Comparison of ENCODE assay signal across 11 mouse cellular contexts in the genomic region with DNA sequence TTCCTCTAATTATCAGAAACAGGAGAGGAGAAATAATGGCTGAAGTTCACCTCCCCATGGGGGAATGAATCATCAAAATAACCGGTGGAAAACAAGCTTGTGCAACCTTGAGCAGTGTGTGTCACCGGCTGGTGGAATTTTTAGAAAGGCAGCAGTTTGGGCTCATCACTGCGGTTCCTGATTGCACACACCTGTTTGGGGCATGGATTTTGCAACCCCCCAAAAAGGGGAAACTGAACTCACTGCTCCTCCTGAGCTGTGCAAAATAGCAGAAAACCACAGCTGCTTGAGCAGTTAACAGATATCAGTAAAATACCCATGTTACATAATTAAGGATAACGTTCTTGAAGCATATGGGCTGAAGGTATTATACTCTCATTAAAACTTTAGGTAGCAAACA.
A peak's percentile ranks its signal among the peaks of the same experiment; 100 is the strongest.
DNase-seq lines count a peak whose midpoint lies in the region; ATAC-seq and TF ChIP-seq lines count a peak whose summit lies in the region.
"Had no signal": no experiment of that assay in that cellular context is flagged by ENCODE, and none has a peak within 500 bp of the region (broad histone marks: within the 10 kb centered on the region; RNA-seq: fewer than 3 reads in every experiment).

No protein-coding gene starts in this region.

- H3K9ac ChIP-seq in MEL (ENCODE audit: control insufficient read depth, low read depth, low read length, poor library complexity, severe bottlenecking) = no peak overlapping the region
- H3K9ac ChIP-seq in liver, embryonic 15.5 days = no peak overlapping the region
- H3K9ac ChIP-seq: kidney, embryonic 15.5 days; midbrain, embryonic 15.5 days had no signal

- H3K27ac ChIP-seq in MEL (ENCODE audit: control insufficient read depth, low read depth, low read length) = peak overlapping the region; percentile 65
- H3K27ac ChIP-seq in liver, embryonic 15.5 days (replicated peaks) = no peak overlapping the region
- H3K27ac ChIP-seq: kidney, embryonic 15.5 days; midbrain, embryonic 15.5 days had no signal

- peak; percentile 0; the same call in 1 of the 2 replicates for TF ChIP-seq RAD21 in MEL (IDR thresholded peaks at IDR 0.05; ENCODE audit: low read depth, low read length)

- DNase-seq in MEL (ENCODE audit: low read depth, low spot score) = peak; percentile 91
- DNase-seq in adrenal gland, adult 8-10 months = peak; percentile 45
- DNase-seq in retina, embryonic 14.5 days (ENCODE audit: low spot score) = no peak
- DNase-seq in testis, postnatal 14 days (ENCODE audit: low spot score) = no peak
- DNase-seq: left cerebral cortex, postnatal 4 days; right cerebral cortex, adult 18-20 months had no signal

- H3K4me3 ChIP-seq in MEL (ENCODE audit: control insufficient read depth in 1 of 2, insufficient read depth in 1 of 2, low read depth in 2 of 2, low read length in 2 of 2) = peak overlapping the region in 1 of 2 experiments; percentile 7; a peak in 1 of 4 replicates
- H3K4me3 ChIP-seq in liver, embryonic 15.5 days (replicated peaks) = no peak overlapping the region
- H3K4me3 ChIP-seq: kidney, embryonic 15.5 days; midbrain, embryonic 15.5 days had no signal

- peak; percentile 51 for ATAC-seq in liver, embryonic 15.5 days (ENCODE audit: insufficient read depth)
- ATAC-seq in neutrophil, adult 5-6 weeks (ENCODE audit: extremely low read depth, insufficient number of reproducible peaks, low FRiP score, poor library complexity, severe bottlenecking) = peak; percentile 94
- no peak for ATAC-seq in erythroid progenitor cell, adult 5-6 weeks (replicated peaks; ENCODE audit: low FRiP score, poor library complexity, severe bottlenecking)
- ATAC-seq: midbrain, embryonic 15.5 days had no signal

- no peaks in the 10 kb centered on the region for H3K27me3 ChIP-seq in MEL (ENCODE audit: control insufficient read depth in 1 of 2, insufficient read depth in 2 of 2, low read length in 2 of 2)
- H3K27me3 ChIP-seq in liver, embryonic 15.5 days = no peaks in the 10 kb centered on the region
- H3K27me3 ChIP-seq: kidney, embryonic 15.5 days; midbrain, embryonic 15.5 days had no signal

- no peaks in the 10 kb centered on the region for H3K79me2 ChIP-seq in MEL (ENCODE audit: control insufficient read depth, insufficient read depth, low read length, poor library complexity)

- peaks cover 0 to 22% of the 10 kb centered on the region in 2 experiments; a peak in 2 of 4 replicates for H3K36me3 ChIP-seq in MEL (ENCODE audit: control insufficient read depth in 1 of 2, insufficient read depth in 2 of 2, low read length in 2 of 2)
- H3K36me3 ChIP-seq in liver, embryonic 15.5 days (replicated peaks) = no peaks in the 10 kb centered on the region
- H3K36me3 ChIP-seq: kidney, embryonic 15.5 days; midbrain, embryonic 15.5 days had no signal

- TF ChIP-seq POLR2A in MEL (IDR thresholded peaks at IDR 0.05; ENCODE audit: control insufficient read depth in 1 of 2, insufficient read depth in 1 of 2, low read depth in 1 of 2, low read length in 2 of 2, poor library complexity in 1 of 2) = no peak

- no peaks in the 10 kb centered on the region for H3K9me3 ChIP-seq in MEL (replicated peaks; ENCODE audit: insufficient read depth, low read length)
- H3K9me3 ChIP-seq in liver, embryonic 15.5 days (replicated peaks) = no peaks in the 10 kb centered on the region
- H3K9me3 ChIP-seq: kidney, embryonic 15.5 days; midbrain, embryonic 15.5 days had no signal

- TF ChIP-seq EP300 in MEL (IDR thresholded peaks at IDR 0.05; ENCODE audit: low read depth in 1 of 2, low read length in 2 of 2) = peak; percentile 96 to 97

- peaks cover 11 to 14% of the 10 kb centered on the region in 2 experiments for H3K4me1 ChIP-seq in MEL (ENCODE audit: control insufficient read depth in 1 of 2, insufficient read depth in 2 of 2, low read length in 2 of 2)
- no peaks in the 10 kb centered on the region for H3K4me1 ChIP-seq in liver, embryonic 15.5 days (replicated peaks)
- H3K4me1 ChIP-seq: kidney, embryonic 15.5 days; midbrain, embryonic 15.5 days had no signal

- no peak overlapping the region for H3K4me2 ChIP-seq in liver, embryonic 15.5 days
- H3K4me2 ChIP-seq: kidney, embryonic 15.5 days; midbrain, embryonic 15.5 days had no signal

- TF ChIP-seq CTCF in MEL (IDR thresholded peaks at IDR 0.05 in 2 of 3, conservative IDR thresholded peaks at IDR 0.05 in 1 of 3; ENCODE audit: control insufficient read depth in 1 of 3, insufficient read depth in 1 of 3, low read depth in 2 of 3, low read length in 3 of 3, poor library complexity in 1 of 3, severe bottlenecking in 1 of 3) = no peak

- WGBS in liver, embryonic 15.5 days (ENCODE audit: insufficient replicate concordance) = 14% methylated on average over 4 of the region's 4 CpGs

TF ChIP-seq in MEL, 35 proteins besides CTCF, POLR2A, EP300 and RAD21:
- TF ChIP-seq SIN3A (IDR thresholded peaks at IDR 0.05; ENCODE audit: low read length) (peak; percentile 74), USF2 (IDR thresholded peaks at IDR 0.05; ENCODE audit: borderline replicate concordance in 1 of 2, insufficient read depth in 1 of 2, low read depth in 1 of 2, low read length in 2 of 2) (no peak), JUND (IDR thresholded peaks at IDR 0.05; ENCODE audit: low read depth, low read length) (peak; percentile 74; the same call in 1 of the 2 replicates), HCFC1 (IDR thresholded peaks at IDR 0.05; ENCODE audit: low read depth, low read length) (no peak; the same call in 1 of the 2 replicates), E2F4 (IDR thresholded peaks at IDR 0.05; ENCODE audit: borderline replicate concordance, low read depth, low read length) (no peak), TAL1 (IDR thresholded peaks at IDR 0.05; ENCODE audit: low read length) (peak; percentile 76), TBP (IDR thresholded peaks at IDR 0.05; ENCODE audit: low read depth, low read length) (0 out of 2 replicates have a peak, but pooled peaks have one; percentile 14), SMC3 (IDR thresholded peaks at IDR 0.05; ENCODE audit: low read depth, low read length) (no peak; the same call in 1 of the 2 replicates), TCF12 (IDR thresholded peaks at IDR 0.05; ENCODE audit: low read depth, low read length) (peak; percentile 94), ETS1 (IDR thresholded peaks at IDR 0.05; ENCODE audit: low read depth, low read length) (peak; percentile 97), MAX (IDR thresholded peaks at IDR 0.05; ENCODE audit: low read length) (peak; percentile 55), GABPA (IDR thresholded peaks at IDR 0.05; ENCODE audit: low read depth, low read length) (no peak), ZMIZ1 (IDR thresholded peaks at IDR 0.05; ENCODE audit: low read depth, low read length) (no peak), ELF1 (IDR thresholded peaks at IDR 0.05; ENCODE audit: low read depth, low read length) (peak; percentile 26; the same call in 1 of the 2 replicates), GATA1 (IDR thresholded peaks at IDR 0.05; ENCODE audit: low read depth, low read length) (peak; percentile 85), POLR2AphosphoS2 (IDR thresholded peaks at IDR 0.05; ENCODE audit: low read length) (no peak), BHLHE40 (IDR thresholded peaks at IDR 0.05; ENCODE audit: borderline replicate concordance, low read depth, low read length) (peak; percentile 71), USF1 (IDR thresholded peaks at IDR 0.05; ENCODE audit: low read depth, low read length) (no peak), MYC (IDR thresholded peaks at IDR 0.05; ENCODE audit: low read depth, low read length) (peak; percentile 76; the same call in 1 of the 2 replicates), NRF1 (IDR thresholded peaks at IDR 0.05; ENCODE audit: insufficient read depth, low read depth, low read length, poor library complexity, severe bottlenecking) (no peak; the same call in 1 of the 2 replicates), MEF2A (IDR thresholded peaks at IDR 0.05; ENCODE audit: extremely low read depth, insufficient replicate concordance, low read depth, low read length, poor library complexity, severe bottlenecking) (peak; percentile 42; the same call in 1 of the 2 replicates), NELFE (IDR thresholded peaks at IDR 0.05; ENCODE audit: low read depth, low read length) (no peak), CHD2 (IDR thresholded peaks at IDR 0.05; ENCODE audit: low read length) (no peak; the same call in 1 of the 2 replicates), RCOR1 (IDR thresholded peaks at IDR 0.05; ENCODE audit: low read depth, low read length) (peak; percentile 93), MAFK (IDR thresholded peaks at IDR 0.05; ENCODE audit: borderline replicate concordance, low read depth, low read length) (peak; percentile 63; the same call in 1 of the 2 replicates), POLR2AphosphoS5 (IDR thresholded peaks at IDR 0.05; ENCODE audit: borderline replicate concordance, low read depth, low read length) (no peak), ZNF384 (IDR thresholded peaks at IDR 0.05; ENCODE audit: low read depth, low read length) (no peak), MAZ (IDR thresholded peaks at IDR 0.05; ENCODE audit: low read depth, low read length) (peak; percentile 64; the same call in 1 of the 2 replicates), MXI1 (IDR thresholded peaks at IDR 0.05; ENCODE audit: low read depth, low read length) (peak; percentile 42; the same call in 1 of the 2 replicates), CHD1 (IDR thresholded peaks at IDR 0.05; ENCODE audit: low read depth, low read length) (no peak), ZC3H11A (IDR thresholded peaks at IDR 0.05; ENCODE audit: low read depth, low read length) (peak; percentile 34), UBTF (IDR thresholded peaks at IDR 0.05; ENCODE audit: borderline replicate concordance, insufficient read depth, low read depth, low read length) (no peak), MYB (IDR thresholded peaks at IDR 0.05; ENCODE audit: low read depth, low read length) (peak; percentile 89), KAT2A (conservative IDR thresholded peaks at IDR 0.05; ENCODE audit: low read depth, low read length) (no peak), ZKSCAN1 (IDR thresholded peaks at IDR 0.05; ENCODE audit: low read depth, low read length) (no peak)

Comparison
In these comparisons a context has a peak if more than half of its experiments do, and no peak if none do; other contexts are left out.
1. DNase-seq: peak in MEL (single experiment) and adrenal gland, adult 8-10 months (single experiment); none in retina, embryonic 14.5 days (single experiment) and testis, postnatal 14 days (single experiment).